Mouse (Mus musculus) frontal cortex, adult (tissue): ENCODE measurements around the gene Itpk1.
"Not testable (repeated sequence)": the region's sequence is repeated elsewhere in the genome, so short reads cannot be mapped to it uniquely, and the experiment has no call there.

Experiments used
- ATAC-seq: cut with Nextera tagmentation; 2 replicates; pipeline ENCODE4 v1.9.2; 2017; ENCODE audit warnings: mild to moderate bottlenecking, moderate library complexity, mixed read lengths; ENCODE audit not compliant: low TSS enrichment

Gene Itpk1

GRCm38 (mm10) chr12:102663349-102664051 is 41.2 kb downstream of the Itpk1 start:
- no peak for ATAC-seq

GRCm38 (mm10) chr12:102661772-102662171 is 43.0 kb downstream of the Itpk1 start:
- peak; percentile 84 for ATAC-seq

GRCm38 (mm10) chr12:102660906-102661651 is 43.7 kb downstream of the Itpk1 start:
- ATAC-seq = no peak

GRCm38 (mm10) chr12:102653003-102653402 is 51.7 kb downstream of the Itpk1 start:
- ATAC-seq = peak; percentile 82

- ATAC-seq = peak; percentile 1; the same call in 1 of the 2 replicates
Observed at GRCm38 (mm10) chr12:102652420-102652819, 52.3 kb downstream of the Itpk1 start.

GRCm38 (mm10) chr12:102651871-102652270 is 52.9 kb downstream of the Itpk1 start:
- 0 out of 2 replicates have a peak, but pooled peaks have one; percentile 14 for ATAC-seq

GRCm38 (mm10) chr12:102651401-102651800 is 53.3 kb downstream of the Itpk1 start:
- no peak for ATAC-seq

- ATAC-seq = no peak
Observed at GRCm38 (mm10) chr12:102650649-102651048, 54.1 kb downstream of the Itpk1 start.

- no peak for ATAC-seq
Observed at GRCm38 (mm10) chr12:102647839-102648564, 56.7 kb downstream of the Itpk1 start.

GRCm38 (mm10) chr12:102646586-102647260 is 58.0 kb downstream of the Itpk1 start:
- ATAC-seq = no peak

- ATAC-seq = 0 out of 2 replicates have a peak, but pooled peaks have one; percentile 13
Observed at GRCm38 (mm10) chr12:102645911-102646585, 58.7 kb downstream of the Itpk1 start.

- ATAC-seq = no peak
Observed at GRCm38 (mm10) chr12:102643316-102643715, 61.4 kb downstream of the Itpk1 start.

GRCm38 (mm10) chr12:102640436-102641163 is 64.1 kb downstream of the Itpk1 start:
- peak; percentile 79 for ATAC-seq

- no peak; the same call in 1 of the 2 replicates for ATAC-seq
Observed at GRCm38 (mm10) chr12:102638878-102639277, 65.9 kb downstream of the Itpk1 start.

- peak; percentile 39; the same call in 1 of the 2 replicates for ATAC-seq
Observed at GRCm38 (mm10) chr12:102637235-102637634, 67.5 kb downstream of the Itpk1 start.

GRCm38 (mm10) chr12:102634436-102635050 is 70.2 kb downstream of the Itpk1 start:
- ATAC-seq = no peak

GRCm38 (mm10) chr12:102633083-102633501 is 71.6 kb downstream of the Itpk1 start:
- ATAC-seq = no peak

- no peak for ATAC-seq
Observed at GRCm38 (mm10) chr12:102631690-102632089, 73.0 kb downstream of the Itpk1 start.

GRCm38 (mm10) chr12:102630471-102630870 is 74.3 kb downstream of the Itpk1 start:
- not testable (repeated sequence) for ATAC-seq

- ATAC-seq = peak; percentile 42
Observed at GRCm38 (mm10) chr12:102628221-102628620, 76.5 kb downstream of the Itpk1 start.
